10 mouse cellular contexts compared by ENCODE assay signal in genomic region chr4:137942782-137943486, GRCm38 (mm10). TPM values are rescaled to one million over a fixed set of nuclear protein-coding genes. Genes with fewer than 3 reads are reported as not detected.
A peak's percentile ranks its signal among the peaks of the same experiment; 100 is the strongest.
DNase-seq lines count a peak whose midpoint lies in the region; ATAC-seq and TF ChIP-seq lines count a peak whose summit lies in the region.
"Had no signal": no experiment of that assay in that cellular context is flagged by ENCODE, and none has a peak within 500 bp of the region (broad histone marks: within the 10 kb centered on the region; RNA-seq: fewer than 3 reads in every experiment).

No protein-coding gene starts in this region.

- no peak overlapping the region for H3K4me2 ChIP-seq in hindbrain, postnatal 0 days (ENCODE audit: low read depth, low read length)
- H3K4me2 ChIP-seq: heart, embryonic 11.5 days; intestine, embryonic 15.5 days had no signal

- H3K36me3 ChIP-seq in hindbrain, postnatal 0 days (ENCODE audit: insufficient read depth, low read length), result peaks cover 8% of the 10 kb centered on the region; the same call in 1 of the 2 replicates

- no peaks in the 10 kb centered on the region for H3K27me3 ChIP-seq in cerebellum, adult 2 months (ENCODE audit: control insufficient read depth, insufficient read depth, low read length)
- H3K27me3 ChIP-seq in hindbrain, postnatal 0 days (ENCODE audit: insufficient read depth, low read length), result no peaks in the 10 kb centered on the region
- H3K27me3 ChIP-seq: intestine, embryonic 15.5 days had no signal

- no peak overlapping the region for H3K4me3 ChIP-seq in cerebellum, adult 2 months (replicated peaks; ENCODE audit: insufficient read depth, low read depth, low read length)
- no peak overlapping the region for H3K4me3 ChIP-seq in hindbrain, postnatal 0 days (ENCODE audit: low read length)
- H3K4me3 ChIP-seq: intestine, embryonic 15.5 days; myocyte had no signal

- peak; percentile 21 to 37 for DNase-seq in layer of hippocampus, postnatal 36 days
- no peak for DNase-seq in layer of hippocampus, adult 9-10 months (ENCODE audit: low spot score)
- peak; percentile 75 for DNase-seq in brain, adult 2 months (ENCODE audit: low read depth, low spot score)
- DNase-seq in cerebellum, adult 2 months, result peak in 1 of 2 experiments; percentile 80
- DNase-seq in hindbrain, postnatal 0 days (ENCODE audit: low spot score), result peak; percentile 31
- no peak for DNase-seq in ovary, postnatal 14 days (ENCODE audit: low spot score)
- no peak for DNase-seq in heart, postnatal 4 days

- H3K9me3 ChIP-seq in hindbrain, postnatal 0 days (ENCODE audit: low read length), result no peaks in the 10 kb centered on the region
- H3K9me3 ChIP-seq: intestine, embryonic 15.5 days had no signal

- 18% methylated on average over 9 of the region's 9 CpGs for WGBS in cerebellum, adult 2 months
- WGBS in hindbrain, postnatal 0 days, result 33% methylated on average over 9 of the region's 9 CpGs

- no peak overlapping the region for H3K9ac ChIP-seq in hindbrain, postnatal 0 days (replicated peaks; ENCODE audit: low read length)
- H3K9ac ChIP-seq: intestine, embryonic 15.5 days had no signal

- peak overlapping the region; percentile 80 for H3K27ac ChIP-seq in cerebellum, adult 2 months (ENCODE audit: insufficient read depth, low read length)
- 0 out of 2 replicates have a peak overlapping the region, but pooled peaks have one; percentile 32 for H3K27ac ChIP-seq in hindbrain, postnatal 0 days
- H3K27ac ChIP-seq: intestine, embryonic 15.5 days had no signal

- H3K4me1 ChIP-seq in cerebellum, adult 2 months (ENCODE audit: control insufficient read depth, insufficient read depth, low read length), result peaks cover 56% of the 10 kb centered on the region
- H3K4me1 ChIP-seq in hindbrain, postnatal 0 days (ENCODE audit: insufficient read depth, low read length), result peaks cover 18% of the 10 kb centered on the region
- H3K4me1 ChIP-seq: intestine, embryonic 15.5 days had no signal

- no peak for TF ChIP-seq CTCF in cerebellum, adult 2 months (IDR thresholded peaks at IDR 0.05; ENCODE audit: borderline replicate concordance, insufficient read depth, low read depth, low read length)
- no peak for TF ChIP-seq CTCF in hindbrain, postnatal 0 days (IDR thresholded peaks at IDR 0.05; ENCODE audit: low read depth)

- no peak for TF ChIP-seq POLR2A in cerebellum, adult 2 months (IDR thresholded peaks at IDR 0.05; ENCODE audit: borderline replicate concordance, insufficient read depth, low read length)

- ATAC-seq in hindbrain, postnatal 0 days, result no peak
- ATAC-seq: intestine, embryonic 15.5 days had no signal

RNA-seq across cellular contexts. Expression of gene Eif4g3, which starts 49.9 kb away (rescaled TPM):
- 100 to 1,000 TPM; 142 to 157 TPM for total RNA-seq in layer of hippocampus, postnatal 36 days (2021)
- polyA plus RNA-seq in cerebellum, adult 2 months (2012; rRNA removed), result 156 and 160 TPM in 2 replicates
- 51.1 and 55.9 TPM in 2 replicates for total RNA-seq in hindbrain, postnatal 0 days (2014; rRNA removed)
- polyA plus RNA-seq in hindbrain, postnatal 0 days (2015; fragmentation: Nextera tagmentation; extraction: Ambion mirVana), result 32.3 and 36.5 TPM in 2 replicates
- total RNA-seq in heart, postnatal 4 days (2021), result 10 to 100 TPM; 57.8 to 59.2 TPM

Comparison
In these comparisons a context has a peak if more than half of its experiments do, and no peak if none do; other contexts are left out.
1. DNase-seq: peak in layer of hippocampus, postnatal 36 days (2 of 2), brain, adult 2 months (single experiment) and hindbrain, postnatal 0 days (single experiment); none in layer of hippocampus, adult 9-10 months (single experiment), ovary, postnatal 14 days (single experiment) and heart, postnatal 4 days (single experiment).